Mouse (Mus musculus): ENCODE data around the gene Chpt1. TPM values are rescaled to one million over a fixed set of nuclear protein-coding genes. Genes with fewer than 3 reads are reported as not detected.

The Chpt1 gene
- total RNA-seq, 1 experiment, result 17.7 TPM

DNA sequence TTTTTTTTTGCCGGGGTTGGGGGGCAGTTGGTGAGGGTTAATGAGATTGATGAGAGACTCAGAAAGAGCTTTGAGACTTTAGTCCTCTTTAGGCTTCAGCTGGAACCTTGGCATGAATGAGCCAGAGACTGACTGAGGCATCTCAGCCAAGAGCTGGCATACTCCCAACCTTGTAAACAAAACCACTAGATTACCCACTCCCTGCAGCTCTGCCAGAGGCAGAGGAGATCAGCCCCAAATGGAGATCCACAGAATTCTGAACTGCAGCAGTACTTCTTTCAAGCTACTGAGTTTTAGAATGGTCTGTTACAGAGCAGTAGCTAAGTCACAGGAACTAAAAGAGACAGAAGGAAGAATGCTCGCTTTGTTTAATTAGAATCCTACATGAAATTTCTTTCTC lies 52.7 kb downstream of the Chpt1 start:
- Histone ChIP-seq H3K9me3 (ENCODE audit: control insufficient read depth, insufficient read depth, low read depth, low read length) (no peaks in the 10 kb centered on the region), H3K4me1 (ENCODE audit: control insufficient read depth in 2 of 2, insufficient read depth in 2 of 2, low read length in 2 of 2, poor library complexity in 1 of 2) (no peaks in the 10 kb centered on the region), H3K4me3 (ENCODE audit: insufficient read depth in 1 of 2, low read depth in 1 of 2, low read length in 2 of 2, poor library complexity in 1 of 2, severe bottlenecking in 1 of 2) (no peak overlapping the region), H3K9ac (ENCODE audit: insufficient read depth, low read depth, low read length, poor library complexity, severe bottlenecking) (no peak overlapping the region), H3K27ac (ENCODE audit: insufficient read depth, low read depth, low read length, poor library complexity, severe bottlenecking) (no peak overlapping the region), H3K36me3 (ENCODE audit: control insufficient read depth, insufficient read depth, low read length, poor library complexity, severe bottlenecking) (peaks cover 3% of the 10 kb centered on the region; the same call in 1 of the 2 replicates)
- DNase-seq (ENCODE audit: low read depth, low spot score), result no peak
- TF ChIP-seq HCFC1 (IDR thresholded peaks at IDR 0.05; ENCODE audit: borderline replicate concordance, insufficient read depth, low read length), result no peak
- TF ChIP-seq CHD2 (IDR thresholded peaks at IDR 0.05; ENCODE audit: low read depth, low read length), result no peak
- in situ Hi-C loops (cut with MboI; ENCODE audit: low sequenced_read_pairs in 2 of 2, unreplicated experiment in 2 of 2), result no loop called here

DNA sequence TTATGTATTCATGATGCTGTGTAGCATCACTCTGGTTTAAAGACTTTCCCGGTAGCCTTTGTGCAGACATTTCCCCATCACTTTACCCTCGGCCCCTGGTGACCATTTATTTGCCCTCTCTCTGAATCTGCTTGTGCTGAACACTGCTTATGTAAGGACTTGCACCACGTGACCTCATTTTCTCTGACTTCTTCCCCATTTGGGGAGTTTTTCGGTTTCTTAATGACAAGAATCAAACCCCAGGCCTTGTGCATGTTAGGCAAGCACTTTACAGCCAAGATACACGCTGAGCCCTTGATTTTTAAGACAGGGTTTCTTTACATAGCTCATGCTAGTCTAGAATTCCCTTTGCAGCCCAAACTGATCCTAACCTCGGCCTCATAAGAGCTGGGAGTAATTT lies 62.6 kb downstream of the Chpt1 start:
- H3K4me1 ChIP-seq (ENCODE audit: control insufficient read depth in 2 of 2, insufficient read depth in 2 of 2, low read length in 2 of 2, poor library complexity in 1 of 2), result peaks cover 3 to 5% of the 10 kb centered on the region in 2 experiments; a peak in 2 of 4 replicates
- no peak for DNase-seq (ENCODE audit: low read depth, low spot score)
- H3K36me3 ChIP-seq (ENCODE audit: control insufficient read depth, insufficient read depth, low read length, poor library complexity, severe bottlenecking), result peaks cover 11% of the 10 kb centered on the region; the same call in 1 of the 2 replicates
- H3K9me3 ChIP-seq (ENCODE audit: control insufficient read depth, insufficient read depth, low read depth, low read length), result no peaks in the 10 kb centered on the region
- H3K9ac ChIP-seq (ENCODE audit: insufficient read depth, low read depth, low read length, poor library complexity, severe bottlenecking), result no peak overlapping the region
- H3K4me3 ChIP-seq (ENCODE audit: insufficient read depth in 1 of 2, low read depth in 1 of 2, low read length in 2 of 2, poor library complexity in 1 of 2, severe bottlenecking in 1 of 2), result no peak overlapping the region
- in situ Hi-C loops (cut with MboI; ENCODE audit: low sequenced_read_pairs in 2 of 2, unreplicated experiment in 2 of 2), result no loop called here
- no peak overlapping the region for H3K27ac ChIP-seq (ENCODE audit: insufficient read depth, low read depth, low read length, poor library complexity, severe bottlenecking)
- TF ChIP-seq MAFK (IDR thresholded peaks at IDR 0.05; ENCODE audit: insufficient read depth, low read depth, low read length) (no peak), HCFC1 (IDR thresholded peaks at IDR 0.05; ENCODE audit: borderline replicate concordance, insufficient read depth, low read length) (no peak), ZC3H11A (IDR thresholded peaks at IDR 0.05; ENCODE audit: borderline replicate concordance, low read depth, low read length) (no peak), ZNF384 (IDR thresholded peaks at IDR 0.05; ENCODE audit: low read depth, low read length) (no peak), CHD2 (IDR thresholded peaks at IDR 0.05; ENCODE audit: low read depth, low read length) (no peak)

DNA sequence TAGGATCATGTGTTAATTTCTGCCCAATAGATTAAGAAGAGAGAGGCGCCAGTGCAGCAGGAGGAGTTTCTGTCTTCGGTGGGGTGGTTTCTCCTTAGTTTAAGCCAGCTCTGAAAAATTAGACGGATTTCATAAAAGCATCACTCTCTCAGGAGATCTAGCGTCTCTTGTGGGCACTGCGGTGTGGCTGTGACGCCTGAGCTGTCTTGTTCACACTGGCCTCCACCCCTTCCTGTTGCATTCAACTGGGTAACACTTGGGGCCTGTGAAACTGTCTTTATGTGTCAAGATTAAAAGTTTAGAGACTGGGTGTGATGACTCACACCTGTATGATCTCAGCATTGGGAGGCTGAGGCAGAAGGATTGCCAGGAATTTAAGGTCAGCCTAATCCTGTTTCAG lies 75.9 kb downstream of the Chpt1 start:
- H3K4me1 ChIP-seq (ENCODE audit: control insufficient read depth in 2 of 2, insufficient read depth in 2 of 2, low read length in 2 of 2, poor library complexity in 1 of 2), result no peaks in the 10 kb centered on the region
- H3K4me3 ChIP-seq (ENCODE audit: insufficient read depth in 1 of 2, low read depth in 1 of 2, low read length in 2 of 2, poor library complexity in 1 of 2, severe bottlenecking in 1 of 2), result no peak overlapping the region
- peaks cover 22% of the 10 kb centered on the region for H3K36me3 ChIP-seq (ENCODE audit: control insufficient read depth, insufficient read depth, low read length, poor library complexity, severe bottlenecking)
- no peak overlapping the region for H3K9ac ChIP-seq (ENCODE audit: insufficient read depth, low read depth, low read length, poor library complexity, severe bottlenecking)
- no peaks in the 10 kb centered on the region for H3K9me3 ChIP-seq (ENCODE audit: control insufficient read depth, insufficient read depth, low read depth, low read length)
- in situ Hi-C loops (cut with MboI; ENCODE audit: low sequenced_read_pairs in 2 of 2, unreplicated experiment in 2 of 2), result no loop called here
- no peak overlapping the region for H3K27ac ChIP-seq (ENCODE audit: insufficient read depth, low read depth, low read length, poor library complexity, severe bottlenecking)
- TF ChIP-seq MAFK (IDR thresholded peaks at IDR 0.05; ENCODE audit: insufficient read depth, low read depth, low read length), result no peak
- no peak for TF ChIP-seq CHD2 (IDR thresholded peaks at IDR 0.05; ENCODE audit: low read depth, low read length)
- no peak for TF ChIP-seq ZNF384 (IDR thresholded peaks at IDR 0.05; ENCODE audit: low read depth, low read length)
- TF ChIP-seq ZC3H11A (IDR thresholded peaks at IDR 0.05; ENCODE audit: borderline replicate concordance, low read depth, low read length), result no peak
- no peak for TF ChIP-seq HCFC1 (IDR thresholded peaks at IDR 0.05; ENCODE audit: borderline replicate concordance, insufficient read depth, low read length)
- no peak for DNase-seq (ENCODE audit: low read depth, low spot score)

DNA sequence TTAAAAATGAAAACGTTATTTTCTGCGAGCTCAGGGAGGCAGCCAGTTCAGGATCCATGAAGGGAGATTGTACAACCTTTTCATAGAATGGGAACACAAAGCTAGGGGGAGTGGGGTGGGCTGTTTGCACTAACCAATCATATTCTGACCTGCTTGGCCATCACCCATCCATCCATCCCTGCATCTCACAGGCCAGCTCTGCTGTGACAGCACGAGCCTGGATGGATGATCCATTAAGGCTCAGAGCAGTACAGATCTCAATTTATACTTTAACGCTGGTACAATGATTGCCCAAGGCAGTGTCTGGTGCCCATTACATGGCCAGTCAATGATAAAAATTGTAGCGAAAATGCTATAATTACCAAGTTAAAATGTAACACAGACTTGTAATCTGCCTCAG lies 77.0 kb downstream of the Chpt1 start:
- in situ Hi-C loops (cut with MboI; ENCODE audit: low sequenced_read_pairs in 2 of 2, unreplicated experiment in 2 of 2), result no loop called here
- Histone ChIP-seq H3K27ac (ENCODE audit: insufficient read depth, low read depth, low read length, poor library complexity, severe bottlenecking) (no peak overlapping the region), H3K36me3 (ENCODE audit: control insufficient read depth, insufficient read depth, low read length, poor library complexity, severe bottlenecking) (peaks cover 27% of the 10 kb centered on the region), H3K9ac (ENCODE audit: insufficient read depth, low read depth, low read length, poor library complexity, severe bottlenecking) (no peak overlapping the region), H3K9me3 (ENCODE audit: control insufficient read depth, insufficient read depth, low read depth, low read length) (no peaks in the 10 kb centered on the region), H3K4me1 (ENCODE audit: control insufficient read depth in 2 of 2, insufficient read depth in 2 of 2, low read length in 2 of 2, poor library complexity in 1 of 2) (no peaks in the 10 kb centered on the region), H3K4me3 (ENCODE audit: insufficient read depth in 1 of 2, low read depth in 1 of 2, low read length in 2 of 2, poor library complexity in 1 of 2, severe bottlenecking in 1 of 2) (no peak overlapping the region)
- no peak for DNase-seq (ENCODE audit: low read depth, low spot score)
- no peak for TF ChIP-seq ZNF384 (IDR thresholded peaks at IDR 0.05; ENCODE audit: low read depth, low read length)
- TF ChIP-seq CHD2 (IDR thresholded peaks at IDR 0.05; ENCODE audit: low read depth, low read length), result no peak
- no peak for TF ChIP-seq ZC3H11A (IDR thresholded peaks at IDR 0.05; ENCODE audit: borderline replicate concordance, low read depth, low read length)
- no peak for TF ChIP-seq HCFC1 (IDR thresholded peaks at IDR 0.05; ENCODE audit: borderline replicate concordance, insufficient read depth, low read length)
- no peak for TF ChIP-seq MAFK (IDR thresholded peaks at IDR 0.05; ENCODE audit: insufficient read depth, low read depth, low read length)

DNA sequence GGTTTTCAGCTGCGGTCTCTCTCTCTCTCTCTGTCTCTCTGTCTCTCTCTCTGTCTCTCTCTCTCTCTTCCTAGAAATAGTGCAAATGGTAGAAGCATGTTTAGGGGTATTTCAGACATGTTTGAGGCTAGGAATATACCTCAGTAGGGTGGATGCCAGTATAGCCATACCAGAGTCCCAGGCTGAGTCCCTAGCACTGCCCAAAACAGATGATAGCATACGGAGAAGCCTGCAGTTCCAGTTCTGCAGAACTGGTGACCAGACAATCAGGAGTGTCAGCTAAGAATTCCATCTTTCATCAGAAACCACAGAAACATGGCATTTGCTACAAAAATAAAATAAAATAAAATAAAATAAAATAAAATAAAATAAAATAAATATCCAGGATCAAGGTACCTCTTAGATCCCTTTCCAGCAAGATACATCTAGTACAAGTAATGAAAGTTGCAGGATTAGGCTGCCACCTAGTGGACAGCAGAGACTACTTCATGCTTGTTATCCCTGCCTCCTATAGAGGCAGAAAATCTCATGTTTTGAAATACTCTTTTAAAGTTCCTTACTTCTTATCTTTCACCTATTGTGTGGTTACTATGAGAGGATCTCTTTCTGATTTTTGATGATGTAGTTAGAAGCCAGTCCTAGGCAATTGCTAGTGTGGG lies 77.6 kb downstream of the Chpt1 start:
- in situ Hi-C loops (cut with MboI; ENCODE audit: low sequenced_read_pairs in 2 of 2, unreplicated experiment in 2 of 2), result no loop called here
- H3K4me3 ChIP-seq (ENCODE audit: insufficient read depth in 1 of 2, low read depth in 1 of 2, low read length in 2 of 2, poor library complexity in 1 of 2, severe bottlenecking in 1 of 2), result no peak overlapping the region
- H3K9ac ChIP-seq (ENCODE audit: insufficient read depth, low read depth, low read length, poor library complexity, severe bottlenecking), result no peak overlapping the region
- no peaks in the 10 kb centered on the region for H3K9me3 ChIP-seq (ENCODE audit: control insufficient read depth, insufficient read depth, low read depth, low read length)
- peak; percentile 31 for DNase-seq (ENCODE audit: low read depth, low spot score)
- H3K27ac ChIP-seq (ENCODE audit: insufficient read depth, low read depth, low read length, poor library complexity, severe bottlenecking), result no peak overlapping the region
- H3K4me1 ChIP-seq (ENCODE audit: control insufficient read depth in 2 of 2, insufficient read depth in 2 of 2, low read length in 2 of 2, poor library complexity in 1 of 2), result no peaks in the 10 kb centered on the region
- TF ChIP-seq ZC3H11A (IDR thresholded peaks at IDR 0.05; ENCODE audit: borderline replicate concordance, low read depth, low read length) (peak; percentile 48; the same call in 1 of the 2 replicates), HCFC1 (IDR thresholded peaks at IDR 0.05; ENCODE audit: borderline replicate concordance, insufficient read depth, low read length) (no peak)
- H3K36me3 ChIP-seq (ENCODE audit: control insufficient read depth, insufficient read depth, low read length, poor library complexity, severe bottlenecking), result peaks cover 24% of the 10 kb centered on the region
